Mouse (Mus musculus) E14TG2a.4 (cell line): Measurements from ENCODE around the gene Gm26992.

Experiments used
- H3K27me3 ChIP-seq: 2 replicates; pipeline ENCODE4 v1.6.1; 2014; ENCODE audit warnings: low read length, control low read depth; ENCODE audit not compliant: insufficient read depth
- H3K36me3 ChIP-seq: 2 replicates; pipeline ENCODE4 v1.6.1; 2014; ENCODE audit warnings: low read length, control low read depth; ENCODE audit not compliant: insufficient read depth
- H3K4me1 ChIP-seq: replicated peaks from 2 replicates; pipeline ENCODE4 v1.6.1; 2014; ENCODE audit warnings: low read depth, low read length, control low read depth
- H3K4me3 ChIP-seq: replicated peaks from 2 replicates; pipeline ENCODE4 v1.5.1; 2014; ENCODE audit warnings: mild to moderate bottlenecking, low read length
- H3K9me3 ChIP-seq: 2 replicates; pipeline ENCODE4 v1.6.1; 2014; ENCODE audit warnings: low read length, control low read depth
- CTCF ChIP-seq: conservative IDR thresholded peaks from 2 replicates; pipeline ENCODE4 v1.5.1; 2014; ENCODE audit warnings: low read length
- NANOG ChIP-seq: IDR thresholded peaks from 2 replicates; pipeline ENCODE4 v1.6.1; 2014; ENCODE audit warnings: borderline replicate concordance, low read length, mixed read lengths
- POU5F1 ChIP-seq: IDR thresholded peaks from 2 replicates; pipeline ENCODE4 v1.6.1; 2014; ENCODE audit warnings: low read length, borderline replicate concordance

Gene Gm26992

GRCm38 (mm10) chrX:103519547-103519946, 97.7 kb downstream of the Gm26992 start:
- Histone ChIP-seq H3K9me3 (no peaks in the 10 kb centered on the region), H3K27me3 (peaks cover 40% of the 10 kb centered on the region), H3K36me3 (no peaks in the 10 kb centered on the region), H3K4me3 (no peak overlapping the region), H3K4me1 (no peaks in the 10 kb centered on the region)
- TF ChIP-seq POU5F1 (no peak), CTCF (no peak), NANOG (no peak)

GRCm38 (mm10) chrX:103521221-103521716, 99.5 kb downstream of the Gm26992 start:
- Histone ChIP-seq H3K4me3 (no peak overlapping the region), H3K36me3 (no peaks in the 10 kb centered on the region), H3K4me1 (no peaks in the 10 kb centered on the region), H3K9me3 (no peaks in the 10 kb centered on the region), H3K27me3 (peaks cover 41% of the 10 kb centered on the region)
- TF ChIP-seq NANOG (no peak), CTCF (no peak), POU5F1 (no peak)

GRCm38 (mm10) chrX:103529185-103529584, 107.4 kb downstream of the Gm26992 start:
- Histone ChIP-seq H3K27me3 (peaks cover 31% of the 10 kb centered on the region), H3K36me3 (no peaks in the 10 kb centered on the region), H3K9me3 (no peaks in the 10 kb centered on the region), H3K4me3 (no peak overlapping the region), H3K4me1 (0 out of 2 replicates have a peak, but pooled peaks cover 5% of the 10 kb centered on the region)
- TF ChIP-seq CTCF, result no peak
